Mouse (Mus musculus): ENCODE measurements around the gene Pofut2. TPM values are rescaled to one million over a fixed set of nuclear protein-coding genes. Genes with fewer than 3 reads are reported as not detected.
A peak's percentile ranks its signal among the peaks of the same experiment; 100 is the strongest.

Pofut2 gene
- polyA plus RNA-seq, 1 experiment from 2014 or later: 84.2 TPM

GRCm38 (mm10) chr10:77314711-77315266, 55.8 kb downstream of the Pofut2 start:
- TF ChIP-seq EP300 (IDR thresholded peaks at IDR 0.05) (no peak), CTCF (IDR thresholded peaks at IDR 0.05) (no peak)

DNA sequence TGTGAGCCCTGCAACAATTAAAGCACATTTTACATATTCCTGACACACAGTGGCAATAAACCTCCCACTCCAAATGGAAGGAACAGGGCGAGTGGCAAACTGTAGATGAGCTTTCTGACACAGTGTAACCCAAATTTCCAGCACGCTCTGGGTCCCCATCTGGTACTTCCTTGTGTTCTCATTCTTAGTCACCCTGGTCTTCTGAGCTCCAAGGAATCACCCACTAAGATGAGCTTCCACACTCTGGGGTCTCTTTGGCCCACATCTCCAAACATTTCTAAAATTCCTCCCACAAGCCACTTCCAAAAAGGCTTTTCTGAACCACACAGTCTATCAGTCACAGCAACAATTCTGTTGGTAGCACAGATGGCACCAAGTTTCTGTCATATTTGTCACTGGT, 56.7 kb downstream of the Pofut2 start:
- H3K4me3 ChIP-seq (ENCODE audit: low read depth, low read length): no peak overlapping the region
- no peak overlapping the region for H3K27ac ChIP-seq (ENCODE audit: low read length)
- H3K27me3 ChIP-seq (replicated peaks; ENCODE audit: insufficient read depth, low read length): no peaks in the 10 kb centered on the region
- H3K36me3 ChIP-seq (ENCODE audit: insufficient read depth, low read length): no peaks in the 10 kb centered on the region
- no peaks in the 10 kb centered on the region for H3K9me3 ChIP-seq (ENCODE audit: low read length)
- no peak overlapping the region for H3K9ac ChIP-seq (replicated peaks; ENCODE audit: low read depth)
- no peak for ATAC-seq
- no peak for DNase-seq (ENCODE audit: low spot score)
- H3K4me1 ChIP-seq (ENCODE audit: insufficient read depth, low read depth, low read length): no peaks in the 10 kb centered on the region
- WGBS: 86% methylated on average over 2 of the region's 2 CpGs
- H3K4me2 ChIP-seq (replicated peaks; ENCODE audit: low read depth, low read length): no peak overlapping the region
- no peak for TF ChIP-seq EP300 (IDR thresholded peaks at IDR 0.05)
- TF ChIP-seq CTCF (IDR thresholded peaks at IDR 0.05): no peak

More at GRCm38 (mm10) chr10:77314711-77315266, 55.8 kb downstream of the Pofut2 start:
- Histone ChIP-seq H3K27me3 (replicated peaks; ENCODE audit: insufficient read depth, low read length) (no peaks in the 10 kb centered on the region), H3K4me1 (ENCODE audit: insufficient read depth, low read depth, low read length) (no peaks in the 10 kb centered on the region), H3K9me3 (ENCODE audit: low read length) (no peaks in the 10 kb centered on the region), H3K4me2 (replicated peaks; ENCODE audit: low read depth, low read length) (no peak overlapping the region), H3K9ac (replicated peaks; ENCODE audit: low read depth) (no peak overlapping the region), H3K4me3 (ENCODE audit: low read depth, low read length) (no peak overlapping the region), H3K36me3 (ENCODE audit: insufficient read depth, low read length) (no peaks in the 10 kb centered on the region), H3K27ac (ENCODE audit: low read length) (no peak overlapping the region)
- WGBS: 75% methylated on average over 9 of the region's 9 CpGs
- DNase-seq (ENCODE audit: low spot score) (peak; percentile 20), ATAC-seq (no peak)

Other genes starting within 250 kb of the Pofut2 start
- 8.1 and 8.4 TPM in 2 replicates for gene Slc19a1, start 227.0 kb upstream of the Pofut2 start, polyA plus RNA-seq (2015; fragmentation: Nextera tagmentation; extraction: Ambion mirVana)
- 30.0 and 33.2 TPM in 2 replicates for gene Col18a1, start 92.7 kb upstream of the Pofut2 start, polyA plus RNA-seq (2015; fragmentation: Nextera tagmentation; extraction: Ambion mirVana)
- gene Adarb1, start 159.1 kb downstream of the Pofut2 start, polyA plus RNA-seq (2015; fragmentation: Nextera tagmentation; extraction: Ambion mirVana): 25.3 and 30.1 TPM in 2 replicates